Mouse (Mus musculus) spleen, adult 2 months (tissue): Measurements from ENCODE around the gene Trim29. TPM values are rescaled to one million over a fixed set of nuclear protein-coding genes. Genes with fewer than 3 reads are reported as not detected.

ENCODE experiments used
- DNase-seq, 2 experiments: peaks; one replicate each; pipeline versions ENCODE4 v3.0.0 to v3.0.0-alpha.2; 2012 to 2021; ENCODE audit warnings: low spot score in 2 of 2, low read depth in 1 of 2
- H3K27ac ChIP-seq: fragments of 200-500 bp; 2 replicates; pipeline ENCODE4 v1.5.1; 2012; ENCODE audit warnings: low read length, inconsistent platforms; ENCODE audit not compliant: insufficient read depth
- H3K27me3 ChIP-seq: fragments of 200-500 bp; 2 replicates; pipeline ENCODE4 v1.6.1; 2012; ENCODE audit warnings: mild to moderate bottlenecking, moderate library complexity, low read length, inconsistent platforms; ENCODE audit not compliant: control insufficient read depth, insufficient read depth
- H3K36me3 ChIP-seq: fragments of 200-500 bp; 2 replicates; pipeline ENCODE4 v1.6.1; 2012; ENCODE audit warnings: mild to moderate bottlenecking, low read length, inconsistent platforms; ENCODE audit not compliant: control insufficient read depth, insufficient read depth
- H3K4me1 ChIP-seq: fragments of 200-500 bp; 2 replicates; pipeline ENCODE4 v1.6.1; 2011; ENCODE audit warnings: inconsistent platforms; ENCODE audit not compliant: control insufficient read depth, insufficient read depth, insufficient read length
- H3K4me3 ChIP-seq: fragments of 200-500 bp; 2 replicates; pipeline ENCODE4 v1.5.1; 2011; ENCODE audit warnings: mild to moderate bottlenecking, inconsistent platforms; ENCODE audit not compliant: insufficient read depth, insufficient read length; ENCODE audit errors: extremely low read depth
- CTCF ChIP-seq: fragments of 200-500 bp; IDR thresholded peaks from 2 replicates; pipeline ENCODE4 v1.5.1; 2011; ENCODE audit warnings: mild to moderate bottlenecking, inconsistent platforms; ENCODE audit not compliant: insufficient read depth, insufficient read length, insufficient replicate concordance; ENCODE audit errors: extremely low read depth
- POLR2A ChIP-seq: fragments of 200-500 bp; IDR thresholded peaks from 2 replicates; pipeline ENCODE4 v1.6.1; 2011; ENCODE audit warnings: low read depth, low read length, inconsistent platforms
- WGBS: fragments of 180-500 bp; shearing (Covaris S2); methylation state at CpG from one replicate; pipeline ENCODE4 v1.1.7; 2018; 5-methylcytosine and 5-hydroxymethylcytosine counted together
- polyA plus RNA-seq: library from polyadenylated mRNA; depleted of rRNA; stranded (reverse); fragments of >200 nt; gene quantifications from 2 replicates; pipeline ENCODE4 v1.2.3, GENCODE M21; 2012

The Trim29 gene
- polyA plus RNA-seq, 1 experiment = 0.06 TPM

DNA sequence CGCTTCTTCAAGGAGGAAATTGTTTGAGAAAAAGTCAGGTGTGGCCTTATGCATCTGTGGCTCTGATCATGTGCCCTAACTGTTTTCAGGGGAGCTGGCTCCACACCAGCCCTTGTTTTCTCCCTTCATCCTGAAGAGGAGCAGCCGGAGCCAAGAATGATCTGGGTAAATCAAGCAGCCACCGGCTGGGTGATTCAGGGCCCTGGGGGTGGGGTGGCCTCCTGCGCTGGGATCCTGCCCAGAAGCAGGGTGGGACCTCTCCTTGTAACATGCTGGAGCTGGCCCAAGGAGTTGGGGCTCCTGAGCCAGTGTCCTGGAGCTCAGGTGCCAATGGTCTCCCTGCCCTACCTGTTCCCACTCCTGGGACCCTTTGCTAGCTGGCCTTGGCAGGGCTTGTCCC, 25.4 kb upstream of the Trim29 start:
- no peaks in the 10 kb centered on the region for H3K4me1 ChIP-seq
- no peak for DNase-seq
- H3K4me3 ChIP-seq = no peak overlapping the region
- no peaks in the 10 kb centered on the region for H3K27me3 ChIP-seq
- TF ChIP-seq POLR2A (no peak), CTCF (no peak)
- H3K36me3 ChIP-seq = no peaks in the 10 kb centered on the region
- WGBS = 93% methylated on average over 4 of the region's 4 CpGs
- no peak overlapping the region for H3K27ac ChIP-seq

- peak in 1 of 2 experiments; percentile 24 for DNase-seq
These were observed 23.8 kb upstream of the Trim29 start for GRCm38 (mm10) chr9:43286870-43287269.

DNA sequence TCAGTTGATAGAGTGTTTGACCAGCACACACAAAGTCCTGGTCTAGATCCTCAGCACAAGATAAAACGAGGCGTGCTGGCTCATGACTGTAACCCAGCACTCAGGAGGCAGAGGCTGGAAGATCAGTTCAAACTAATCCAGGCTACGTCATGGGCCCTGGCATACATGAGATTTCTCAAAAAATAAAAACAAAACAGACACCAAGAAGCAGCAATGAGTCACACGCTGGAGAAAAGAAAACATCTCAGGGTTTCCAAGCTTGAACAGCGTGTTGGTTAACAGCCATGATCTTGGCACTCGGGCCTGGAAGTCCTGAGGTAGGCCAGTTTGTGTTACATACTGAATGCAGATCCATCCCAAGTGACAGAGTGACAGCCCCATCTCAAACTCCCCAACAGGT, 17.6 kb upstream of the Trim29 start:
- TF ChIP-seq POLR2A (no peak), CTCF (no peak)
- 91% methylated on average over 6 of the region's 6 CpGs for WGBS
- H3K27me3 ChIP-seq = no peaks in the 10 kb centered on the region
- H3K4me3 ChIP-seq = no peak overlapping the region
- no peak overlapping the region for H3K27ac ChIP-seq
- DNase-seq = no peak
- H3K36me3 ChIP-seq = no peaks in the 10 kb centered on the region
- H3K4me1 ChIP-seq = no peaks in the 10 kb centered on the region

More at GRCm38 (mm10) chr9:43286870-43287269, 23.8 kb upstream of the Trim29 start:
- H3K4me1 ChIP-seq = no peaks in the 10 kb centered on the region
- no peak overlapping the region for H3K4me3 ChIP-seq
- WGBS = 9% methylated on average over 20 of the region's 20 CpGs
- H3K27me3 ChIP-seq = no peaks in the 10 kb centered on the region
- TF ChIP-seq CTCF (peak; percentile 84), POLR2A (no peak)
- H3K27ac ChIP-seq = no peak overlapping the region
- H3K36me3 ChIP-seq = no peaks in the 10 kb centered on the region

DNA sequence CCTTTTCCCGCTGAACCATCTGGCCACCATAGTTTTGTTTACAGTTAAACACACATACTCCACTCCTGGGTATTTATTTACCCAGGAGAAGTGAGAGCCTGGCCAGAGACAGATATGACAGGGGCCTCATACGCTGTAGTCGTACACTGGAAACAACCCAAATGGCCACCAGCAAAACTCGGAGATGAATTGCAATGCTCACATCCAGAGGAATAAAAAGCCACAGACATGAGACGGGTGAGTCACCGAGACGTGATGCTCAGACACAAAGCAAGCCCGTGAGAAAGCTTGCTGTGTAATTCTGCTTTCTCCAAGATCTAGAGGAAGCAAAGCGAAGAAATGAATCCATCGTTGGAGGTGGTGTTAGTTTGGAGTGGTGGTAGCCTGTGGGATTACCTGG, 10.3 kb upstream of the Trim29 start:
- no peaks in the 10 kb centered on the region for H3K36me3 ChIP-seq
- no peaks in the 10 kb centered on the region for H3K4me1 ChIP-seq
- no peak overlapping the region for H3K27ac ChIP-seq
- 60% methylated on average over 10 of the region's 10 CpGs for WGBS
- H3K4me3 ChIP-seq = no peak overlapping the region
- DNase-seq = no peak
- H3K27me3 ChIP-seq = no peaks in the 10 kb centered on the region
- no peak for TF ChIP-seq CTCF
- no peak for TF ChIP-seq POLR2A

- no peak for TF ChIP-seq CTCF
- TF ChIP-seq POLR2A = no peak
- WGBS = 55% methylated on average over 4 of the region's 4 CpGs
- DNase-seq = no peak
These were observed 7.7 kb upstream of the Trim29 start for GRCm38 (mm10) chr9:43302989-43303388.

GRCm38 (mm10) chr9:43305882-43306281, 4.8 kb upstream of the Trim29 start:
- Histone ChIP-seq H3K4me3 (no peak overlapping the region), H3K27me3 (no peaks in the 10 kb centered on the region), H3K27ac (no peak overlapping the region), H3K36me3 (no peaks in the 10 kb centered on the region), H3K4me1 (no peaks in the 10 kb centered on the region)
- TF ChIP-seq CTCF = no peak
- WGBS = 22% methylated on average over 6 of the region's 6 CpGs
- DNase-seq = no peak

More at GRCm38 (mm10) chr9:43302989-43303388, 7.7 kb upstream of the Trim29 start:
- Histone ChIP-seq H3K27ac (no peak overlapping the region), H3K4me3 (no peak overlapping the region), H3K36me3 (no peaks in the 10 kb centered on the region), H3K27me3 (no peaks in the 10 kb centered on the region), H3K4me1 (no peaks in the 10 kb centered on the region)

DNA sequence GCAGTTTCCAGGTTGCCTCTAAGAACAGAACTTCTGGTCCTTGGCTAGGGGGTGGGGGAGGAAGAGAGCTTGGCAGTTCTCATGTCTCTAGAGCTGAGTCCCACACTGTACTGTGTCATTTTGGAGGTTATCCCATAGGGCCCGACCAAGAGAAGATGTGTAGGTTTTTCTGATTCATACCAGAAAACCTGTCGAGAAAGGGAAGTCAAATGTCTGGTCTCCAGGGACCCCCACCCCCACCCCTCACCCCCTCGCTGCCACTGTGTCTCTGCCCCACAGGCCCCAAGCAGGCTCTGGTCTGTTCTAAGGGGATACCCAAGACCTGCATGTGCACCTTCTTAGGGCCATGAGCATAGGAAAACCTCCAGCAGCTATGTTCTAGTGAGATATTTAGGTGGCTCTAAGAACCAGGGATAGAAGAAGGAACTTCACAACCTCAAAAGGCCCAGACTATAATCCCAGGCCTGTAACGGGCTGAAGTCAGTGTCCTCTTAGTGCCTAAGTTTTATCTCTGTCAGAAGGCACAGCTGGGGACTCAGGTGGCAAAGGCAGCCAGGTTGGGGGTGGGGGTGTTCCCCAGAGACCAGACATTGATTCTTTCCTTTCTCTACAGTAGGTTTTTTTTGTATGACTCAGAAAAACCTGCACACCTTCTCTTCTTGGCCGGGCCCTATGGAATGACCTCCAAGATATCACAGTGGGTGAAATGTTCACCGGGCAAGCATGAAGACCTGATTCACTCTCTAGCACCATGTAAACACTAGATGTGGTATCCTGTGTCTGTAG, 1.4 kb upstream of the Trim29 start:
- H3K36me3 ChIP-seq = no peaks in the 10 kb centered on the region
- no peaks in the 10 kb centered on the region for H3K27me3 ChIP-seq
- no peak overlapping the region for H3K4me3 ChIP-seq
- no peaks in the 10 kb centered on the region for H3K4me1 ChIP-seq
- no peak for DNase-seq
- 64% methylated on average over 6 of the region's 6 CpGs for WGBS
- H3K27ac ChIP-seq = no peak overlapping the region
- TF ChIP-seq CTCF (no peak), POLR2A (no peak)
